Mouse (Mus musculus): ENCODE measurements around the gene Mpig6b.

GRCm38 (mm10) chr17:35022541-35023060 is 43.4 kb downstream of the Mpig6b start:
- TF ChIP-seq POLR2A (IDR thresholded peaks at IDR 0.05; ENCODE audit: low read depth, low read length), result no peak
- no peak for TF ChIP-seq CTCF (conservative IDR thresholded peaks at IDR 0.05; ENCODE audit: insufficient read depth, insufficient read length, low read depth, low read length)
